Mouse (Mus musculus): ENCODE measurements around the gene Mmd2. TPM values are rescaled to one million over a fixed set of nuclear protein-coding genes. Genes with fewer than 3 reads are reported as not detected.

Gene Mmd2
- polyA plus RNA-seq, 1 experiment from 2014 or later: 77.4 TPM

DNA sequence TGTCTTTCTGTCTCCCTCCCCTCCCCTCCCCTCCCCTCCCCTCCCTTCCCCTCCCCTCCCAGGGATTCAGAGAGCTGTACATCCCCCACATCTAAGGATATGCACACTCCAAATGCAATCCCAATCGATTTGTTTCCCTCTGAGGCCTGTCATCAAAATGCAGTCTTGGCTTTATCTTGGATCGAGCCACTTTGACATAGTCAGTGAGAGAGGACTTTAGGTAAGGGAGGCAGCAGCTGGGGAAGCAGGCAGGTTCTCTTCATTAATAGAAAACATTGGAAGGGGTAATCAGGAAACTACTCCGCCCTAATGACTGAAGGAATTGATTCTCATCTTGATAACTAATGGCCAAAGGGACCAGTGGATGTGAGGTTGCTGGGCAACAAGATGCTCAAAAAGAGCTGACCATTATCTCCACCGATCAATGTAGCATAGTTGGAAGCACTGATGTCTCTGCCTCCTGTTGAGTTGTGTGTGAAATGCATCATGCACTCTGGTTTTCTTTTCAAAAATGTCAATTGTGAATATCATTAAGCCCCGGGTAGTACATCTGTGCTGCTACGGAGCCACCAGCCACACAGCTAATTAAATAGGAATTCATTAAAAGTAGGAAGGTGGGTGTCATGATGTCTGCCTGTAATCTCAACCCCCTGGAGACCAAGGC, 17.5 kb downstream of the Mmd2 start:
- ATAC-seq: no peak

GRCm38 (mm10) chr5:142583616-142584126, 24.9 kb downstream of the Mmd2 start:
- no peak overlapping the region for H3K9ac ChIP-seq (replicated peaks; ENCODE audit: low read depth, low read length)
- H3K36me3 ChIP-seq (ENCODE audit: control insufficient read depth, insufficient read depth): peaks cover 4% of the 10 kb centered on the region; the same call in 1 of the 2 replicates
- H3K4me3 ChIP-seq (replicated peaks; ENCODE audit: low read length): no peak overlapping the region
- peaks cover under 1% of the 10 kb centered on the region; the same call in 1 of the 2 replicates for H3K9me3 ChIP-seq (ENCODE audit: control insufficient read depth, low read length)
- ATAC-seq: peak; percentile 91
- WGBS: 10% methylated on average over 14 of the region's 14 CpGs
- peak overlapping the region; percentile 70 for H3K27ac ChIP-seq (ENCODE audit: low read length)
- peaks cover 27% of the 10 kb centered on the region for H3K4me1 ChIP-seq (replicated peaks; ENCODE audit: control insufficient read depth, insufficient read depth, low read length)
- H3K27me3 ChIP-seq (replicated peaks; ENCODE audit: control insufficient read depth, insufficient read depth, low read length): no peaks in the 10 kb centered on the region
- H3K4me2 ChIP-seq (ENCODE audit: low read length): peak overlapping the region; percentile 2; the same call in 1 of the 2 replicates

More for the DNA sequence above, 17.5 kb downstream of the Mmd2 start:
- Histone ChIP-seq H3K4me1 (replicated peaks; ENCODE audit: control insufficient read depth, insufficient read depth, low read length) (peaks cover 33% of the 10 kb centered on the region), H3K4me2 (ENCODE audit: low read length) (no peak overlapping the region), H3K27me3 (replicated peaks; ENCODE audit: control insufficient read depth, insufficient read depth, low read length) (no peaks in the 10 kb centered on the region), H3K9ac (replicated peaks; ENCODE audit: low read depth, low read length) (no peak overlapping the region), H3K4me3 (replicated peaks; ENCODE audit: low read length) (no peak overlapping the region), H3K9me3 (ENCODE audit: control insufficient read depth, low read length) (no peaks in the 10 kb centered on the region), H3K36me3 (ENCODE audit: control insufficient read depth, insufficient read depth) (no peaks in the 10 kb centered on the region), H3K27ac (ENCODE audit: low read length) (peak overlapping the region; percentile 53; the same call in 1 of the 2 replicates)
- WGBS: 32% methylated on average over 6 of the region's 6 CpGs

DNA sequence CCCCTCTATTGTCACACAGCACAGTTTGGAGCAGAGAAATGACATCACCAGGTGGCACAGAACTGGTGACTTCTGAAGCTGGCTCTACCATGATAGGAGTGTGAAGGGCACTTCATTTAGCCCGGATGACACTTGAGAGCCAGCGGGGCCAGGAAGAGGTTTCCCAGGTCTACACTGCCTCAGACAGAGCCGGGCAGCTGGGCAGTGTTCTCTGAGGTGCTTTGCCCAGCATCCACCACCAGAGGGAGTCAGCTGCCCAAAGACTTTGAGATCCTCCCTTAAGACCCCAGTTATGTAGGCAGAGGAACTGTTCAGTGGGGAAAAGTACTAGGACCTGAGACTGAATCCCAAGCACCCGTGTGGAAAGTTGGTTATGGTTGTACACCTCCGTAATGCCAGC, 27.1 kb downstream of the Mmd2 start:
- no peak overlapping the region for H3K27ac ChIP-seq (ENCODE audit: low read length)
- peaks cover 23% of the 10 kb centered on the region for H3K4me1 ChIP-seq (replicated peaks; ENCODE audit: control insufficient read depth, insufficient read depth, low read length)
- H3K27me3 ChIP-seq (replicated peaks; ENCODE audit: control insufficient read depth, insufficient read depth, low read length): no peaks in the 10 kb centered on the region
- no peak overlapping the region for H3K4me2 ChIP-seq (ENCODE audit: low read length)
- no peak overlapping the region for H3K4me3 ChIP-seq (replicated peaks; ENCODE audit: low read length)
- H3K9me3 ChIP-seq (ENCODE audit: control insufficient read depth, low read length): peaks cover 5% of the 10 kb centered on the region; the same call in 1 of the 2 replicates
- WGBS: 10% methylated on average over 5 of the region's 5 CpGs
- ATAC-seq: no peak
- peaks cover 9% of the 10 kb centered on the region for H3K36me3 ChIP-seq (ENCODE audit: control insufficient read depth, insufficient read depth)
- H3K9ac ChIP-seq (replicated peaks; ENCODE audit: low read depth, low read length): no peak overlapping the region

DNA sequence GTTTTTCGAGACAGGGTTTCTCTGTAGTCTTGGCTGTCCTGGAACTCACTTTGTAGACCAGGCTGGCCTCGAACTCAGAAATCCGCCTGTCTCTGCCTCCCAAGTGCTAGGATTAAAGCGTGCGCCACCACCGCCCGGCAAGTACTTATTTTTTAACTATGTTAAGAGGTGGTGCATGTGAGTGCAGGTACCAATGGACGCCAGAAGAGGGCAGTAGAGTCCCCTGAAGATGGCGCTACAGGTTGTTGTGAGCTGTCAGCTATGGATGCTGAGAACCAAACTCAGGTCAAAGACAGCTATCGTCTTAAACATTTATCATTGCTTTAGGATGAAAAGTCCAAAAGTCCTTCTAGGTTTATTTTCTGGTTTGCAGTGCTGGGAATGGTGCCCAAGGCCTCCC, 30.4 kb downstream of the Mmd2 start:
- H3K27ac ChIP-seq (ENCODE audit: low read length): no peak overlapping the region
- 91% methylated on average over 10 of the region's 10 CpGs for WGBS

DNA sequence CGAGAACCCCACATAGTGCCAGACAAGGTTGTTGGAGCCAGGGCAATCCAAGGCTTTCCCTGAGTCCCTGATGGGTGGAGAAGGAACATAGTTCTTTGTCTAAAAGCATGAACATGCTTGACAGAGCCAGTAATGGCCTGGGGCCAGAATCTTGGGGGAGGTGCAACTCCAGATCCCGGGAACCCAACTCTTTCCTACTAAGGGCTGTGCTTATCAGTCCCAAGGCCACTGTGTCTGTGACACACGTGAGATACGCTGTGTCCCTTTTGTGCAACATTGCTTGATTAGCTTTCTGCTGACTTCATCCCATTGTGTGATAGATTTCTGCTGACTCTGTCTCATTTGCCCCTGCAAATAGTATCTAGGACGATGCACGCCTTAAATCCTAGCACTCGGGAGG, 31.8 kb downstream of the Mmd2 start:
- H3K4me3 ChIP-seq (replicated peaks; ENCODE audit: low read length): no peak overlapping the region
- WGBS: 72% methylated on average over 7 of the region's 7 CpGs
- H3K9me3 ChIP-seq (ENCODE audit: control insufficient read depth, low read length): peaks cover 5% of the 10 kb centered on the region; the same call in 1 of the 2 replicates
- no peak overlapping the region for H3K4me2 ChIP-seq (ENCODE audit: low read length)
- H3K36me3 ChIP-seq (ENCODE audit: control insufficient read depth, insufficient read depth): peaks cover 17% of the 10 kb centered on the region
- H3K9ac ChIP-seq (replicated peaks; ENCODE audit: low read depth, low read length): no peak overlapping the region
- H3K27ac ChIP-seq (ENCODE audit: low read length): peak overlapping the region; percentile 47
- H3K27me3 ChIP-seq (replicated peaks; ENCODE audit: control insufficient read depth, insufficient read depth, low read length): no peaks in the 10 kb centered on the region
- no peak for ATAC-seq
- peaks cover 14% of the 10 kb centered on the region for H3K4me1 ChIP-seq (replicated peaks; ENCODE audit: control insufficient read depth, insufficient read depth, low read length)

More for the DNA sequence above, 30.4 kb downstream of the Mmd2 start:
- H3K36me3 ChIP-seq (ENCODE audit: control insufficient read depth, insufficient read depth): peaks cover 10% of the 10 kb centered on the region
- H3K27me3 ChIP-seq (replicated peaks; ENCODE audit: control insufficient read depth, insufficient read depth, low read length): no peaks in the 10 kb centered on the region
- H3K4me1 ChIP-seq (replicated peaks; ENCODE audit: control insufficient read depth, insufficient read depth, low read length): peaks cover 14% of the 10 kb centered on the region
- ATAC-seq: no peak
- H3K4me2 ChIP-seq (ENCODE audit: low read length): no peak overlapping the region
- H3K9ac ChIP-seq (replicated peaks; ENCODE audit: low read depth, low read length): no peak overlapping the region
- H3K4me3 ChIP-seq (replicated peaks; ENCODE audit: low read length): no peak overlapping the region
- peaks cover 5% of the 10 kb centered on the region; the same call in 1 of the 2 replicates for H3K9me3 ChIP-seq (ENCODE audit: control insufficient read depth, low read length)

- no peak overlapping the region for H3K4me3 ChIP-seq (replicated peaks; ENCODE audit: low read length)
- no peaks in the 10 kb centered on the region for H3K27me3 ChIP-seq (replicated peaks; ENCODE audit: control insufficient read depth, insufficient read depth, low read length)
- no peak overlapping the region for H3K9ac ChIP-seq (replicated peaks; ENCODE audit: low read depth, low read length)
- H3K9me3 ChIP-seq (ENCODE audit: control insufficient read depth, low read length): peaks cover 5% of the 10 kb centered on the region; the same call in 1 of the 2 replicates
- H3K36me3 ChIP-seq (ENCODE audit: control insufficient read depth, insufficient read depth): peaks cover 17% of the 10 kb centered on the region
- WGBS: 54% methylated on average over 8 of the region's 8 CpGs
- H3K27ac ChIP-seq (ENCODE audit: low read length): peak overlapping the region; percentile 66
- ATAC-seq: peak; percentile 63
- H3K4me2 ChIP-seq (ENCODE audit: low read length): no peak overlapping the region
- peaks cover 12% of the 10 kb centered on the region for H3K4me1 ChIP-seq (replicated peaks; ENCODE audit: control insufficient read depth, insufficient read depth, low read length)
Measured at GRCm38 (mm10) chr5:142574323-142575057, 34.1 kb downstream of the Mmd2 start.

- ATAC-seq: no peak
- Histone ChIP-seq H3K9me3 (ENCODE audit: control insufficient read depth, low read length) (peaks cover 6% of the 10 kb centered on the region), H3K4me2 (ENCODE audit: low read length) (no peak overlapping the region), H3K36me3 (ENCODE audit: control insufficient read depth, insufficient read depth) (peaks cover 41% of the 10 kb centered on the region), H3K4me1 (replicated peaks; ENCODE audit: control insufficient read depth, insufficient read depth, low read length) (no peaks in the 10 kb centered on the region), H3K27ac (ENCODE audit: low read length) (no peak overlapping the region), H3K9ac (replicated peaks; ENCODE audit: low read depth, low read length) (no peak overlapping the region), H3K27me3 (replicated peaks; ENCODE audit: control insufficient read depth, insufficient read depth, low read length) (no peaks in the 10 kb centered on the region), H3K4me3 (replicated peaks; ENCODE audit: low read length) (no peak overlapping the region)
- 96% methylated on average over 1 of the region's 1 CpGs for WGBS
Measured at GRCm38 (mm10) chr5:142564606-142565005, 44.0 kb downstream of the Mmd2 start.

GRCm38 (mm10) chr5:142560261-142560660, 48.3 kb downstream of the Mmd2 start:
- no peaks in the 10 kb centered on the region for H3K27me3 ChIP-seq (replicated peaks; ENCODE audit: control insufficient read depth, insufficient read depth, low read length)
- ATAC-seq: no peak
- no peaks in the 10 kb centered on the region for H3K9me3 ChIP-seq (ENCODE audit: control insufficient read depth, low read length)
- H3K4me1 ChIP-seq (replicated peaks; ENCODE audit: control insufficient read depth, insufficient read depth, low read length): no peaks in the 10 kb centered on the region
- 57% methylated on average over 7 of the region's 7 CpGs for WGBS
- H3K36me3 ChIP-seq (ENCODE audit: control insufficient read depth, insufficient read depth): peaks cover 14% of the 10 kb centered on the region
- H3K9ac ChIP-seq (replicated peaks; ENCODE audit: low read depth, low read length): no peak overlapping the region
- H3K27ac ChIP-seq (ENCODE audit: low read length): no peak overlapping the region
- H3K4me2 ChIP-seq (ENCODE audit: low read length): no peak overlapping the region
- no peak overlapping the region for H3K4me3 ChIP-seq (replicated peaks; ENCODE audit: low read length)

DNA sequence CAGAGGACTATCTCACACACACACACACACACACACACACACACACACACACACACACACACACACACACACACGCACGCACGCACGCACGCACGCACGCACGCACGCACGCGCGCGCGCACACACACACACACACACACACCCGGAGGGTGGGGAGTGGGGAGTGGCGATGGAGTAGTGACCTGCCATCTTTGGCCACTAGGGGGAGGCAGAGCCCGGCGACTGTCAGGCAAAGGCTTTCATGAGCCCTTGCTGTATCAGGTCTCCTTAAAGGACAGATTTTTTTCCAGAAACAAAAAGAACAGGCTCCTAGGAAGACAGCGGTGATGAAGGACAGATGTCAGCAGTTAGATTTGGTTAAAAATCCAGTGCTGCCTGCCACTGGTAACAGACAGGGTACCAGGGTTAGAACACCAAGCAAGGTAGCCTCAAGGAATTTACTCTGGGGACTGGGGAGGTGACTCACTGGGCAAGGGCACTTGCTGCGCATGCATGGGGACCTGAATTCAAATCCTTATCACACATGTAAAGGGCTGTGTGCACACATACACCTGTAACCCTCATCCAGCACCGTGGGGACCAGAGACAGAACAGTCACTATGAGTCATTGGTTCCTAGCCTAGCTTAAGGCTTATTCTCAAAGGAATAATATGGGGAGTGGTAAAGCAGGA, 51.1 kb downstream of the Mmd2 start:
- H3K4me1 ChIP-seq (replicated peaks; ENCODE audit: control insufficient read depth, insufficient read depth, low read length): no peaks in the 10 kb centered on the region
- H3K9ac ChIP-seq (replicated peaks; ENCODE audit: low read depth, low read length): no peak overlapping the region
- H3K36me3 ChIP-seq (ENCODE audit: control insufficient read depth, insufficient read depth): no peaks in the 10 kb centered on the region
- no peak overlapping the region for H3K4me2 ChIP-seq (ENCODE audit: low read length)
- H3K4me3 ChIP-seq (replicated peaks; ENCODE audit: low read length): no peak overlapping the region
- peak; percentile 86 for ATAC-seq
- H3K9me3 ChIP-seq (ENCODE audit: control insufficient read depth, low read length): no peaks in the 10 kb centered on the region
- H3K27me3 ChIP-seq (replicated peaks; ENCODE audit: control insufficient read depth, insufficient read depth, low read length): no peaks in the 10 kb centered on the region
- WGBS: 24% methylated on average over 12 of the region's 21 CpGs
- no peak overlapping the region for H3K27ac ChIP-seq (ENCODE audit: low read length)

Measured in forebrain, embryonic 16.5 days (tissue).